Mouse (Mus musculus) cerebellum, adult 2 months (tissue): ENCODE results near the gene Gnb2.

Experiments used
- CTCF ChIP-seq: fragments of 200-500 bp; IDR thresholded peaks from 2 replicates; pipeline ENCODE4 v1.5.1; 2011; ENCODE audit warnings: low read depth, mild to moderate bottlenecking, control low read depth, low read length, moderate library complexity, borderline replicate concordance; ENCODE audit not compliant: insufficient read depth
- POLR2A ChIP-seq: fragments of 200-500 bp; IDR thresholded peaks from 2 replicates; pipeline ENCODE4 v1.6.1; 2011; ENCODE audit warnings: low read length, control low read depth, borderline replicate concordance; ENCODE audit not compliant: insufficient read depth

DNA sequence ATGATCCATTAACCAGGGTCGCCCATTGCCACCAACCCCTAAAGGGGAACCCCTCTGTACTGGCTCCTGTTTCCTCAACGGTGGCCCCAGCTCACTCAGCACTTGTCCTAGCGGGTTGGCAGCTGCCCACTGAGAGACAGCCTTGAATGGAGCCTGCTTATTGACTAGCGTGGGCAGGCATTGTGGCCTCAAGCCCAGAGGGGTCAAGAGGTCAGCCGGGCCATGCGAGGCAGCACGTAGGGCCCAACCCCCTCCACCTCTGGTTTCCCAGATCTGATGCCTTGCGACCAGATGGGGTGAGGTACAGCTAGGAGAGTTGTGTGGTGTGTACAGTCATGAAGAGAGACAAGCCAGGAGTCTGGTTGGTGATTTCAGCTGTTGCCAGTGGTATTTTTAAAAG is 51.4 kb downstream of the Gnb2 start:
- TF ChIP-seq CTCF, result no peak
- no peak for TF ChIP-seq POLR2A
